In genomic region chr13:33030281-33030680, GRCm38 (mm10) we compare ENCODE assay signal across 15 mouse cellular contexts. TPM values are rescaled to one million over a fixed set of nuclear protein-coding genes. Genes with fewer than 3 reads are reported as not detected.
"Had no signal": no experiment of that assay in that cellular context is flagged by ENCODE, and none has a peak within 500 bp of the region (broad histone marks: within the 10 kb centered on the region; RNA-seq: fewer than 3 reads in every experiment).

No protein-coding gene starts in this region.

- DNase-seq: kidney, postnatal 14 days; lung, adult 2 months; lung, postnatal 36 days; midbrain, embryonic 14.5 days; thymus, adult 18-20 months; thymus, postnatal 14 days had no signal

RNA-seq across cellular contexts. Expression of gene Serpinb9b, which starts 3.1 kb away (rescaled TPM):
- total RNA-seq: layer of hippocampus, adult 8-10 months; layer of hippocampus, postnatal 14 days; left cerebral cortex, adult 18-20 months; left cerebral cortex, postnatal 10 days; megakaryocyte progenitor cell, adult 5-6 weeks had no signal
- polyA plus RNA-seq: limb, embryonic 10.5 days; liver, embryonic 11.5 days; liver, embryonic 15.5 days had no signal

RNA-seq across cellular contexts. Expression of gene Serpinb1b, which starts 48.1 kb away (rescaled TPM):
- total RNA-seq: megakaryocyte progenitor cell, adult 5-6 weeks had no signal
- polyA plus RNA-seq: limb, embryonic 10.5 days; liver, embryonic 11.5 days; liver, embryonic 15.5 days; neural tube, embryonic 11.5 days had no signal
